Mouse (Mus musculus) heart, embryonic 14.5 days (tissue): Measurements from ENCODE around the gene Nop56. TPM values are rescaled to one million over a fixed set of nuclear protein-coding genes. Genes with fewer than 3 reads are reported as not detected.

Source experiments
- ATAC-seq: fragments of 200-750 bp; cut with Nextera tagmentation; 2 replicates; pipeline ENCODE4 v1.8.0; 2017; ENCODE audit warnings: low read depth, moderate TSS enrichment; ENCODE audit not compliant: insufficient number of reproducible peaks, insufficient read depth, low FRiP score
- H3K27ac ChIP-seq, 2 experiments: fragments of 200-500 bp in 1 of 2; fragments of 300-500 bp in 1 of 2; sonication (generic) in 1 of 2; replicated peaks in 1 of 2; 2 replicates each; pipeline ENCODE4 v1.5.1; 2012 to 2014; ENCODE audit warnings: low read depth in 2 of 2, low read length in 2 of 2, control low read depth in 1 of 2, mild to moderate bottlenecking in 1 of 2, mixed read lengths in 1 of 2; ENCODE audit not compliant: control insufficient read depth in 1 of 2, insufficient read depth in 1 of 2
- H3K27me3 ChIP-seq: fragments of 300-500 bp; sonication (generic); 2 replicates; pipeline ENCODE4 v1.6.1; 2014; ENCODE audit warnings: mild to moderate bottlenecking, low read length, control low read depth; ENCODE audit not compliant: control insufficient read depth, insufficient read depth
- H3K36me3 ChIP-seq: fragments of 300-500 bp; sonication (generic); 2 replicates; pipeline ENCODE4 v1.6.1; 2014; ENCODE audit warnings: mild to moderate bottlenecking, control low read depth, low read length, mixed read lengths; ENCODE audit not compliant: control insufficient read depth, insufficient read depth
- H3K4me1 ChIP-seq, 2 experiments: fragments of 200-500 bp in 1 of 2; fragments of 300-500 bp in 1 of 2; sonication (generic) in 1 of 2; 2 replicates each; pipeline ENCODE4 v1.6.1; 2012 to 2014; ENCODE audit warnings: low read length in 2 of 2, control low read depth in 1 of 2, mixed read lengths in 1 of 2; ENCODE audit not compliant: control insufficient read depth in 2 of 2, insufficient read depth in 2 of 2
- H3K4me2 ChIP-seq: fragments of 300-500 bp; sonication (generic); 2 replicates; pipeline ENCODE4 v1.6.1; 2014; ENCODE audit warnings: mild to moderate bottlenecking, low read length
- H3K4me3 ChIP-seq, 2 experiments: fragments of 200-500 bp in 1 of 2; fragments of 300-500 bp in 1 of 2; sonication (generic) in 1 of 2; 2 replicates each; pipeline ENCODE4 v1.5.1; 2012 to 2014; ENCODE audit warnings: low read length in 2 of 2, mild to moderate bottlenecking in 2 of 2, control low read depth in 1 of 2, low read depth in 1 of 2, moderate library complexity in 1 of 2; ENCODE audit not compliant: control insufficient read depth in 1 of 2, insufficient read depth in 1 of 2
- H3K9ac ChIP-seq: fragments of 300-500 bp; sonication (generic); 2 replicates; pipeline ENCODE4 v1.6.1; 2014; ENCODE audit warnings: mild to moderate bottlenecking, low read length
- H3K9me3 ChIP-seq: fragments of 300-500 bp; sonication (generic); 2 replicates; pipeline ENCODE4 v1.6.1; 2016; ENCODE audit warnings: low read length, control low read depth; ENCODE audit not compliant: control insufficient read depth
- WGBS: fragments of 180-500 bp; shearing (Covaris S2); extraction: QIAGEN DNeasy Blood & Tissue Kit; methylation state at CpG from one replicate; pipeline ENCODE4 v1.1.7; 2014; 5-methylcytosine and 5-hydroxymethylcytosine counted together
- polyA plus RNA-seq: library from polyadenylated mRNA; unstranded; fragments of >200 nt; fragmentation: Nextera tagmentation; extraction: Ambion mirVana; gene quantifications from 2 replicates; pipeline ENCODE4 v1.2.1, GENCODE M21; 2014

Nop56 gene
- polyA plus RNA-seq, 1 experiment from 2014 or later: 110 TPM

DNA sequence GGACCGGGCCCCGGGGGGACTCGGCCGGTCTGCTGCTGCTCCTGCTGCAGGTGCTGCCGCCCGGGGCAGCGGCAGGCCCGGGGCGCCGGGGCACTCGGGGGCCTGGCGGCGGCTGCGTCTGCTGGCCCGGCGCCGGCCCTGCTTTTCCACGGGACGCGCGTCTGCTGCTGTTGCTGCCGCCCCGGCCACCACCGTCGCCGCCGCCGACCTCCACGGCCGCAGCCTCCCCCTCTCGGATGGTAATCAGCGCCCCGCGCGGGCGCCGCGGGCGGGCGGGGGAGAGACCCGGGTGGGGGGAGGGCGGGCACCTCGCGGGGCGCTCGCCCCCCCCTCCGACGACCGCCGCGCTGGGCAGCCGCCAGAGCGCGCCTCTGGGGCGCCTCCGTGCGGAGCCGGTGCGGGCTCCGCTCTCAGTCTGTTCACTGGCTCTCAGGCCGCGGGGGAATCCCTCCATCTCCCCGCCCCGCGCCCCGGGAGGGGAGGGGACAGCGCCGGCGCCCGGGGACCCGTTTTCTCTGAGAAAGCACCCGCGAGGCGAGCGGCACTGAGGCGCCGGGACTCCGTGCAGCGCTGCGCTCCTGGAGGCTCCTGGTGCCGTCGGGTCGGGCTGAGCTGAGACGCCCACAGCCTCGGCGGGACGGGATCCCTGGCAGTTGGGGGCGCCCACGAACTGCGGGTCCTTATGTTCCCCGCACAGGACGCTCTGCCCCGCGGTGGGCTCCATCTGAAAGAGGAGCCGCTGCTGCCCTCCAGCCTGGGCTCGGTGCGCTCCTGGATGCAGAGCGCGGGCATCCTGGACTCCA is 21.3 kb downstream of the Nop56 start:
- Histone ChIP-seq H3K9me3 (no peaks in the 10 kb centered on the region), H3K27me3 (peaks cover 54% of the 10 kb centered on the region), H3K4me3 (peak overlapping the region; percentile 60 to 65), H3K36me3 (no peaks in the 10 kb centered on the region), H3K9ac (peak overlapping the region; percentile 80), H3K4me2 (peak overlapping the region; percentile 89), H3K4me1 (peaks cover 4 to 9% of the 10 kb centered on the region in 2 experiments; a peak in 3 of 4 replicates), H3K27ac (no peak overlapping the region)
- WGBS: under 1% methylated on average over 56 of the region's 99 CpGs
- ATAC-seq: peak; percentile 48; the same call in 1 of the 2 replicates

- Histone ChIP-seq H3K4me2 (peak overlapping the region; percentile 89), H3K27me3 (peaks cover 54% of the 10 kb centered on the region), H3K36me3 (no peaks in the 10 kb centered on the region), H3K4me1 (peaks cover 4 to 9% of the 10 kb centered on the region in 2 experiments; a peak in 3 of 4 replicates), H3K27ac (no peak overlapping the region), H3K4me3 (peak overlapping the region; percentile 60 to 65), H3K9ac (peak overlapping the region; percentile 80), H3K9me3 (no peaks in the 10 kb centered on the region)
- 0 out of 2 replicates have a peak, but pooled peaks have one; percentile 3 for ATAC-seq
- whole genome bisulfite sequencing: 5% methylated on average over 20 of the region's 20 CpGs
Measured at GRCm38 (mm10) chr2:130296134-130296745, 22.0 kb downstream of the Nop56 start.

DNA sequence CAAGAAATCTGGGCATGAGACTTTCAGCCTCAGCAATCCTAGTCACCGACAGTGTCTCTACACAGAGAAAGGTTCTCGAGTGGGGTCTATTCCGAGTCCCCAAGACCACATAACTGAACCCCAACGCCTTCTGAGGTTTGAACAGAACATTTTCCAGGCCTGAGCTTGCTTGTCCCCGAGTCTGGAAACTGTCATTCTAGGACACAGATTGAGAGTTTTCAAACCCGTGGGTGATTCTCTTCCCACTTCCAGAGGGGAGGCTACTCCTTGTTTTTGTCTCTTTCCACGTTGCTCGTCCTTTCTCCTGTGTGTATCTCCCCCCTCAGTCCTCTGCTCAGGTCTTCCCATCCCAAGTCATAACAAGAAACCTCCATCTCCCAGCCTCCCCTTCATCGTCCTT is 23.4 kb downstream of the Nop56 start:
- H3K4me2 ChIP-seq: no peak overlapping the region
- no peak for ATAC-seq
- WGBS: 71% methylated on average over 9 of the region's 9 CpGs
- H3K27me3 ChIP-seq: peaks cover 51% of the 10 kb centered on the region
- no peaks in the 10 kb centered on the region for H3K36me3 ChIP-seq
- no peak overlapping the region for H3K27ac ChIP-seq
- H3K4me3 ChIP-seq: no peak overlapping the region
- no peak overlapping the region for H3K9ac ChIP-seq
- peaks cover 4 to 9% of the 10 kb centered on the region in 2 experiments; a peak in 3 of 4 replicates for H3K4me1 ChIP-seq
- no peaks in the 10 kb centered on the region for H3K9me3 ChIP-seq

- no peaks in the 10 kb centered on the region for H3K4me1 ChIP-seq
- WGBS: 51% methylated on average over 4 of the region's 4 CpGs
- H3K9me3 ChIP-seq: no peaks in the 10 kb centered on the region
- no peak overlapping the region for H3K4me2 ChIP-seq
- no peak overlapping the region for H3K27ac ChIP-seq
- no peak for ATAC-seq
- H3K36me3 ChIP-seq: 0 out of 2 replicates have a peak, but pooled peaks cover 3% of the 10 kb centered on the region
- H3K4me3 ChIP-seq: no peak overlapping the region
- H3K9ac ChIP-seq: no peak overlapping the region
- H3K27me3 ChIP-seq: peaks cover 8% of the 10 kb centered on the region; the same call in 1 of the 2 replicates
Measured at GRCm38 (mm10) chr2:130303014-130303413, 28.8 kb downstream of the Nop56 start.

- Histone ChIP-seq H3K27me3 (no peaks in the 10 kb centered on the region), H3K4me2 (no peak overlapping the region), H3K9me3 (no peaks in the 10 kb centered on the region), H3K9ac (no peak overlapping the region), H3K27ac (no peak overlapping the region), H3K4me1 (no peaks in the 10 kb centered on the region), H3K36me3 (no peaks in the 10 kb centered on the region), H3K4me3 (no peak overlapping the region)
- WGBS: 74% methylated on average over 1 of the region's 1 CpGs
- ATAC-seq: no peak
Measured at GRCm38 (mm10) chr2:130327057-130327456, 52.8 kb downstream of the Nop56 start.

Other genes starting within 250 kb of the Nop56 start
- not detected in 2 replicates for gene Tgm6, start 162.0 kb upstream of the Nop56 start, polyA plus RNA-seq
- gene Snrpb, start 95.0 kb upstream of the Nop56 start, polyA plus RNA-seq: 414 and 435 TPM in 2 replicates
- not detected in 2 replicates for gene Tmc2, start 79.2 kb upstream of the Nop56 start, polyA plus RNA-seq
- gene Idh3b, start 10.1 kb downstream of the Nop56 start, polyA plus RNA-seq: 326 and 327 TPM in 2 replicates
- 0.71 and 0.93 TPM in 2 replicates for gene Ebf4, start 20.7 kb downstream of the Nop56 start, polyA plus RNA-seq
- gene Cpxm1, start 123.1 kb downstream of the Nop56 start, polyA plus RNA-seq: 22.0 and 26.2 TPM in 2 replicates
- not detected in 2 replicates for gene Gm28372, start 130.8 kb downstream of the Nop56 start, polyA plus RNA-seq
- not detected in 2 replicates for gene 1700020A23Rik, start 130.8 kb downstream of the Nop56 start, polyA plus RNA-seq
- not detected in 2 replicates for gene Tmem239, start 132.0 kb downstream of the Nop56 start, polyA plus RNA-seq
- gene Vps16, start 149.9 kb downstream of the Nop56 start, polyA plus RNA-seq: 40.4 and 43.8 TPM in 2 replicates
- 5.2 and 6.7 TPM in 2 replicates for gene Pced1a, start 150.3 kb downstream of the Nop56 start, polyA plus RNA-seq
- gene Ptpra, start 175.8 kb downstream of the Nop56 start, polyA plus RNA-seq: 87.2 and 88.5 TPM in 2 replicates